Mouse (Mus musculus): Measurements from ENCODE around the gene Gnai2. TPM values are rescaled to one million over a fixed set of nuclear protein-coding genes. Genes with fewer than 3 reads are reported as not detected.

Gene Gnai2
- polyA plus RNA-seq, 1 experiment from 2014 or later, result 351 TPM

GRCm38 (mm10) chr9:107605041-107605661 is 30.0 kb downstream of the Gnai2 start:
- Histone ChIP-seq H3K27ac (peak overlapping the region; percentile 85), H3K9ac (ENCODE audit: low read depth, low read length) (peak overlapping the region; percentile 49), H3K9me3 (replicated peaks; ENCODE audit: low read length) (no peaks in the 10 kb centered on the region), H3K4me1 (replicated peaks; ENCODE audit: insufficient read depth, low read length) (peaks cover 50% of the 10 kb centered on the region), H3K27me3 (ENCODE audit: insufficient read depth, low read length) (no peaks in the 10 kb centered on the region), H3K4me2 (ENCODE audit: low read length) (peak overlapping the region; percentile 45), H3K4me3 (replicated peaks; ENCODE audit: low read depth, low read length) (peak overlapping the region; percentile 11), H3K36me3 (ENCODE audit: insufficient read depth, low read length) (0 out of 2 replicates have a peak, but pooled peaks cover 5% of the 10 kb centered on the region)
- TF ChIP-seq CTCF (IDR thresholded peaks at IDR 0.05; ENCODE audit: low read depth), result no peak
- peak; percentile 72 for ATAC-seq (replicated peaks; ENCODE audit: low FRiP score, low read depth)
- 25% methylated on average over 23 of the region's 23 CpGs for WGBS
- peak; percentile 65 for DNase-seq (ENCODE audit: low spot score)

GRCm38 (mm10) chr9:107603251-107603650 is 31.9 kb downstream of the Gnai2 start:
- H3K36me3 ChIP-seq (ENCODE audit: insufficient read depth, low read length), result 0 out of 2 replicates have a peak, but pooled peaks cover 5% of the 10 kb centered on the region
- no peak for DNase-seq (ENCODE audit: low spot score)
- H3K27me3 ChIP-seq (ENCODE audit: insufficient read depth, low read length), result no peaks in the 10 kb centered on the region
- H3K9ac ChIP-seq (ENCODE audit: low read depth, low read length), result no peak overlapping the region
- no peak for ATAC-seq (replicated peaks; ENCODE audit: low FRiP score, low read depth)
- no peaks in the 10 kb centered on the region for H3K9me3 ChIP-seq (replicated peaks; ENCODE audit: low read length)
- TF ChIP-seq CTCF (IDR thresholded peaks at IDR 0.05; ENCODE audit: low read depth), result no peak
- WGBS, result 60% methylated on average over 6 of the region's 6 CpGs
- H3K4me3 ChIP-seq (replicated peaks; ENCODE audit: low read depth, low read length), result no peak overlapping the region
- no peak overlapping the region for H3K27ac ChIP-seq
- peaks cover 36% of the 10 kb centered on the region for H3K4me1 ChIP-seq (replicated peaks; ENCODE audit: insufficient read depth, low read length)
- H3K4me2 ChIP-seq (ENCODE audit: low read length), result no peak overlapping the region

GRCm38 (mm10) chr9:107602068-107602648 is 33.0 kb downstream of the Gnai2 start:
- WGBS, result 10% methylated on average over 10 of the region's 10 CpGs
- Histone ChIP-seq H3K4me2 (ENCODE audit: low read length) (no peak overlapping the region), H3K27ac (no peak overlapping the region), H3K4me3 (replicated peaks; ENCODE audit: low read depth, low read length) (no peak overlapping the region), H3K9me3 (replicated peaks; ENCODE audit: low read length) (no peaks in the 10 kb centered on the region), H3K4me1 (replicated peaks; ENCODE audit: insufficient read depth, low read length) (peaks cover 31% of the 10 kb centered on the region), H3K9ac (ENCODE audit: low read depth, low read length) (no peak overlapping the region), H3K27me3 (ENCODE audit: insufficient read depth, low read length) (no peaks in the 10 kb centered on the region), H3K36me3 (ENCODE audit: insufficient read depth, low read length) (0 out of 2 replicates have a peak, but pooled peaks cover 5% of the 10 kb centered on the region)
- peak; percentile 100 for TF ChIP-seq CTCF (IDR thresholded peaks at IDR 0.05; ENCODE audit: low read depth)
- ATAC-seq (replicated peaks; ENCODE audit: low FRiP score, low read depth) (no peak), DNase-seq (ENCODE audit: low spot score) (peak; percentile 96)

GRCm38 (mm10) chr9:107601275-107601674 is 33.9 kb downstream of the Gnai2 start:
- Histone ChIP-seq H3K9ac (ENCODE audit: low read depth, low read length) (no peak overlapping the region), H3K9me3 (replicated peaks; ENCODE audit: low read length) (no peaks in the 10 kb centered on the region), H3K27ac (no peak overlapping the region), H3K36me3 (ENCODE audit: insufficient read depth, low read length) (0 out of 2 replicates have a peak, but pooled peaks cover 5% of the 10 kb centered on the region), H3K27me3 (ENCODE audit: insufficient read depth, low read length) (no peaks in the 10 kb centered on the region), H3K4me2 (ENCODE audit: low read length) (no peak overlapping the region), H3K4me1 (replicated peaks; ENCODE audit: insufficient read depth, low read length) (peaks cover 22% of the 10 kb centered on the region), H3K4me3 (replicated peaks; ENCODE audit: low read depth, low read length) (no peak overlapping the region)
- TF ChIP-seq CTCF (IDR thresholded peaks at IDR 0.05; ENCODE audit: low read depth), result no peak
- DNase-seq (ENCODE audit: low spot score), result no peak
- no peak for ATAC-seq (replicated peaks; ENCODE audit: low FRiP score, low read depth)
- 80% methylated on average over 11 of the region's 11 CpGs for WGBS

GRCm38 (mm10) chr9:107600745-107601144 is 34.4 kb downstream of the Gnai2 start:
- Histone ChIP-seq H3K9me3 (replicated peaks; ENCODE audit: low read length) (no peaks in the 10 kb centered on the region), H3K4me2 (ENCODE audit: low read length) (no peak overlapping the region), H3K4me3 (replicated peaks; ENCODE audit: low read depth, low read length) (no peak overlapping the region), H3K4me1 (replicated peaks; ENCODE audit: insufficient read depth, low read length) (peaks cover 21% of the 10 kb centered on the region), H3K9ac (ENCODE audit: low read depth, low read length) (no peak overlapping the region), H3K36me3 (ENCODE audit: insufficient read depth, low read length) (0 out of 2 replicates have a peak, but pooled peaks cover 5% of the 10 kb centered on the region), H3K27me3 (ENCODE audit: insufficient read depth, low read length) (no peaks in the 10 kb centered on the region), H3K27ac (no peak overlapping the region)
- DNase-seq (ENCODE audit: low spot score), result no peak
- WGBS, result 86% methylated on average over 12 of the region's 12 CpGs
- no peak for ATAC-seq (replicated peaks; ENCODE audit: low FRiP score, low read depth)
- TF ChIP-seq CTCF (IDR thresholded peaks at IDR 0.05; ENCODE audit: low read depth), result no peak; the same call in 1 of the 2 replicates

GRCm38 (mm10) chr9:107599842-107600241 is 35.3 kb downstream of the Gnai2 start:
- H3K9me3 ChIP-seq (replicated peaks; ENCODE audit: low read length), result no peaks in the 10 kb centered on the region
- no peak overlapping the region for H3K9ac ChIP-seq (ENCODE audit: low read depth, low read length)
- ATAC-seq (replicated peaks; ENCODE audit: low FRiP score, low read depth), result no peak
- no peak overlapping the region for H3K27ac ChIP-seq
- no peaks in the 10 kb centered on the region for H3K27me3 ChIP-seq (ENCODE audit: insufficient read depth, low read length)
- no peak for TF ChIP-seq CTCF (IDR thresholded peaks at IDR 0.05; ENCODE audit: low read depth)
- peaks cover 19% of the 10 kb centered on the region for H3K4me1 ChIP-seq (replicated peaks; ENCODE audit: insufficient read depth, low read length)
- no peak for DNase-seq (ENCODE audit: low spot score)
- H3K4me3 ChIP-seq (replicated peaks; ENCODE audit: low read depth, low read length), result no peak overlapping the region
- 68% methylated on average over 14 of the region's 14 CpGs for whole genome bisulfite sequencing
- 0 out of 2 replicates have a peak, but pooled peaks cover 5% of the 10 kb centered on the region for H3K36me3 ChIP-seq (ENCODE audit: insufficient read depth, low read length)
- H3K4me2 ChIP-seq (ENCODE audit: low read length), result no peak overlapping the region

Measured in kidney, postnatal 0 days (tissue).